Mouse (Mus musculus): ENCODE measurements around the gene Dnajc22. TPM values are rescaled to one million over a fixed set of nuclear protein-coding genes. Genes with fewer than 3 reads are reported as not detected.

Dnajc22 gene
- total RNA-seq, 1 experiment from 2014 or later = 1.9 TPM

DNA sequence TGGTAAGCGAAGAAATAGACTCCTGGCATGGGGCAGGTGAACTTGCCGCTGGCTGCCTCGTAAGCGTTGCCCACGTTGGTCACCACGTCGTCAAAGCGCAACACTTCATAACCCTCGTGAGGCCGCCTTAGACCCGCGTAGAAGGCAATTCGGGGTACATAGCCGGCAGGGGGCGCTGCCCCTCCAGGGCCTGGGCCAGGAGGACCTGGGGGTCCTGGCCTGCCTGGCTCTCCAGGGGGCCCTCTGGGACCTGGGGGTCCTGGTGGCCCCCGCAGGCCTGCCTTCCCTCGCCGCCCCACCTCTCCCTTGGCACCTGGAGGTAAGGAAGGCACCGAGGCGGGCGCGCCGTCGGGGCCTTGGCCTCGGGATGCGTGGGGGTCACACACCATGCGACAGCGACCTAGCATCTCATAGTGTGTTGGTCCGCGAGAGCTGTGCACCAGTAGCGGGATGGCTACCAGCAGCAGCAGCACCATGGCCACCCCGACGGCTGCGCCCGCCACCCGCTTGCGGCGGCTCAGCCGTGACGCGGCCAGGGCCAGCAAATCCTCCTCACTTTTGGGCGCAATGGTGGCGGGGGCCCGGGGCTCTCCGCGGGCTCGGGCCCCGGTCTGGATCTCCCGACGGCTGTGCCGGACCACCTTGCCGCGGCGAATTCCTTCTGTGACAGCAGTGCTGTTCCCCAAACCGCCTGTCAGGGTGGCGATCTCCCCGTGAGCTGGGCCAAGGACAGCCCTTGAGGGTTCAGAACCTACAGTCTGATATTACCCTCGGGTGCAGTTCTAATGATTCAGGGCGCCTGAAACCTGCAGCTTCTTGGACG, 5.5 kb upstream of the Dnajc22 start, which contains the start of gene C1ql4:
Gene C1ql4 (minus strand): TSS at position 565 of the 823 bp plus-strand sequence.
- peak; percentile 32 for DNase-seq

- DNase-seq = peak; percentile 84
Measured at GRCm38 (mm10) chr15:99088292-99088691, 4.7 kb upstream of the Dnajc22 start.

- DNase-seq = no peak
Measured at GRCm38 (mm10) chr15:99089069-99089468, 3.9 kb upstream of the Dnajc22 start.

DNA sequence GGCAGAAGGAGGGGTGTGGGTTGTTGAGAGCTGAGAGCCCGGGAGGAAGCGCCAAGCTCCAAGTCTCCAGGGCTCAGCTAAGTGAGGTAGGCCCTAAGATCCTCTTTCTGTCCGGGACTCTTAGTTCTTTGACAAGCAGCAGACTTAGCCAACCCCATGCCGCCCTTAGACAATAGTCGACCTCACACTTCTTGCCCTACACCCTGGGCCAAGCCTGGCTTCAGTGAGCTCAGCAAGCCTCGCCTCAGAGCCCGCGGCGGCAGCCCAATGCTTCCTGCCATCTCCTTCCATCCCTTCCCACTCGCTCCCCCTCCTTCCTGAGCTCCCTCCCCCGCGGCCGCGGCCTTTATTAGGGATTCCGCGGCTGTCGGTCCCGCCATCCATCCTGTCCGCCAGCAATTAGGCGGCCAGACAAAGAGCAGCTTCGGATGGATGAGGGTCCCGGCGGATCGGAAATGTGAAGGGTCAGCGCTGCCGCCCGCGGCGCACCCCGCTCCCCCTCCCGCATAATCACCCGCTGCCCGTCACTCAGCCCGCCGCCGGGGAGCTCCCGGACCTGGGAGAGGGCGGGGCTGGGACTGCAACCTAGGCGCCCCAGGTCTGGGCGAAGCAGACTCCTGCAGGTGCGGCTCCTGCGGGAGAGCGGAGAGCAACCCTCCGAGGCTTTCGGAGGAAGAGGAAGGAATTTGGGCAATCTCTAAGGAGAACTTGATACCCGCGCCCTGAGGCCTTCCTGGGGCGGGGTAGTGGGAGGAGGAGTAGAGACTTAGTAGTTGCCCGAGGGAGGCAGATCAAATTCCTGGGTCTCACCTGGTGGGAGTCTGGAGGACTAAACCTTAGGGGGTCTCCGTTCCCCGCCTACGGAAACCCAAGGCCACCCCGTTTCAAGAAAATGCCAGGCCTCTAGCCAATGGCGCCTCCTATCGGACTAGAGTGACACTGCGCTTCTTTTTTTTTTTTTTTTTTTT, 605 bp downstream of the Dnajc22 start:
- DNase-seq = no peak

DNA sequence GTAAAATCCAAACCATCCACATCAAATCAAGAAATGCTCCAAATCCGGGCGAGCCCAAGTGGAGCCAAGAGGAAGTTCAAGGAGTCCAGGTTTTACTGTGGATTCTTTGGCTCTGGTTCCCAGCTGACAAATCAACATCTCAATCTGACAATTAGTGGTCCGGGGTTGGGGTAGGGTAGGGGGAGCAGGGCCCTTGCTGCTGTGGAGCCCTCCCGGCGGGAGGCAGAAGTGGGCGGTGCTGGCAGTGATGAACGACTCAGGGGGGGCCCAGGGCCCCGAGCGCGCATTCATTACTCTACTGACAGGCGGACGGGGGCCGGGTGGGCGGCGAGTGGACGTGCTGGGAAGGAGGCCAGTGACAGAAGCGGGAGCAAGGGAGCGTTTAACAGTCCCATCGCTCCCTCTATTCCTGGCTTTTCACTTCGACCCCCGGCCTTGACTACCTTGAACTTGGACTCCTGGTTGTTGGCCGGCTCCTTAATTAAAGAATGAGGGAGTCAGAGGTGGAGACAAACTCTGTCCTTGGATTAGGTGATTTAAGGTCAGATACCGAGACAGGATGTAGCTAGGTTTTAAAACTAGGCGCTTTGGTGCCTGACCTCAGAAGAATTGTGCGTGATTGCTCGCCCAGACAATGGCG, 1.8 kb downstream of the Dnajc22 start:
- DNase-seq = no peak

DNA sequence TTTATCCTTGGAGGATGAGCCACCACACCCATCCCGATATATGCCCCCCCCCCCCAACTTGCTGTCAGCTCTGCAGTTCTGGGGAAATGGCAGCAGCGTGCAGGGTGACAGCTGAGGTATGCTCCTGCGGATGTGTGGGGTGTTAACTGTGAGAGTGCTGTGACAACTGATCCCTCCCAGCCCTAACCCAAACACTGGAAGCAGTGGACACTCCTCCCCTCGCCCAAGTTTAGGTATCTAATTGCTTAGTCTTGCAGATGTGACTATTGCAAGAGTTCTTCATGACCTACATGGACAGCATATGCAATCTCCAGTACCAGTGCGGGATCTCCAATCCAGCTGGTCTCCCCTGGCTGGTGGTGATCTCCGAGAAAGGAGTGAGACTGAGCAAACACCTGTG, 2.4 kb downstream of the Dnajc22 start:
- DNase-seq = no peak

DNA sequence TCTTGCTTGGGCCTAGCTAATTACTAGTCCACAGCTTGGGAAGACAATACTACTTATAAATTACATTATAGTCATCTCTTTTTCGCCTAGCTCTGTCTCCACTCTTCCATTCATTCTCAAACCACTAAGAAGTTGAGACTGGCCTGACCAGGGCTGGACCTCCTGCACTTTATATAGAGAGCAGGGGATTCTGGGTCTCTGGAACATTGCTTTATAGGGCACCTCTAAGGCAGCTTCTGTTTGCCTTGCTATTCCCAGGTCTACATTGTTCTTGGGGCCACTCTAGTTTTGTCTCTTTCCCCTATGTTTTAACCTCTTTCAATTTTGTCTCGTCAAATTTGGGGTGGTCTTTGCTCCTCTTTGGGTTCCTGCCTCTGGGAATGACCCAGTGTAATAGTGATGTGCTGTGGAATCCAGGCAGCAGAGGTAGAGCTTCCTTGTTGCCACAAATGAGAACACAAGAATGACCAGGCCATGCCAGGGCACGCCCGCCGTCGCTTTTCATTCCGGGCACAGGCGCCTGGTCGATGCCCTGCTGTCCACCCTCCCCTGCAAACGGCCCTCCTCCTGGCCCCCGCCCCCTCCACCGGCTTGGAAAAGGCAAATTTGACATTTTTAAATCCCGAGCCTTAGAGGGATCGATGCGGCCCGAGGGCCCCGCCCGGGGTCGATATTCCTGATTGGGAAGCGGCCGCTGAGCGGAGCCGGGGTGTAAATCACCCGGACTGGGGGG, 3.3 kb downstream of the Dnajc22 start:
- no peak for DNase-seq

- DNase-seq = peak; percentile 40
Measured at GRCm38 (mm10) chr15:99096831-99097500, 4.0 kb downstream of the Dnajc22 start.

DNA sequence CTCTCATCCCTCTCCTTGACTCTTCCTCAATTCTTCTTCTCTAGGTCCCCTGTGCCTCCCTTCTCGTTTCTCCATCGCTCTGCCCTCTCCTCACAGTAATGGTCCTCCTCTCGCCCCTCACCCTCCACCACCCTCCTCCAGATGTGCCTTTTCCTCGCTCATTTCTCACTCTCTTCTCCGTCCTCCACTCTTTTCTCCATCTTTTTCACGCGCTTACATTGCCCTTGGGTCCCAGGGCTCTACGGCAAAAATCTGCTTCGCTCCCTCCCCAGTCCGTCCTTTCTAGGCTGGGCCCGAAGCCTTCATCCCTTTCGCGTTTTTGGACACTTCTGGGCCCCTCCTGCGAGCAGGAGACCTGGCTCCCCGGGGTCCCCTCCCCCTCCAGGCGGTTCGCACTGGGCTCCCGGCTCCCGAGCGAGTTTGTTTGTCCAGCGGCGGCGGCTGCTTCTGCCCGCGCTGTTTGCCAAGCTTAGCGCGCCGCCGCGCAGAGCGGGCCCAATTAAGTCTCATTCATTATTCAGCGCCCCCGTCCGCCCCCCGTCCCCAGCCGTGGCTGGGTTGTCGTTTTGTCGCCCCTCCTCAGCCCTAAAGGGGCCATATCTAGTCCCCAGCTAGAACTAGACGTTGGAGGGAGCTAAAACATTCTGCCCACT, 5.0 kb downstream of the Dnajc22 start:
- peak; percentile 47 for DNase-seq

GRCm38 (mm10) chr15:99098493-99098861, 5.5 kb downstream of the Dnajc22 start:
- no peak for DNase-seq

GRCm38 (mm10) chr15:99099139-99099556, 6.2 kb downstream of the Dnajc22 start:
- DNase-seq = peak; percentile 71

DNA sequence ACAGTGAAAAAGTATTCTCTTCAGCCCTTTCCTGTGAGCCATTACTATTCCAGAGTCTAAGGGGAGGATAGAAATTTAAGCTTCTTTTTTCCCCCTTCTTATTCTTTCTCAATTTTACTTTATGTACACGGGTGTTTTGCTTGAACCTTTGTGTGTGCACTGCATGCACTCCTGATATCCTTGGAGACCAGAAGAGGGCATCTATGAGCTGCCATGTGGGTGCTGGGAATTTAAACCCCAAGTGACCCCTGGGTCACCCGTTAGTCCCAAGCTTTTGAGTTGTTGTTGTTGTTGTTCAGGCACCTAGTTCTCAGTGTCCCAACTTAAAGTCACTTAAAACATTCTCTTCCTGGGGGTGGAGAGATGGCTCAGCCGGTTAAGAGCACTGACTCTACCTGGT, 7.0 kb downstream of the Dnajc22 start:
- no peak for DNase-seq

- DNase-seq = no peak
Measured at GRCm38 (mm10) chr15:99105238-99105637, 12.3 kb downstream of the Dnajc22 start.

DNA sequence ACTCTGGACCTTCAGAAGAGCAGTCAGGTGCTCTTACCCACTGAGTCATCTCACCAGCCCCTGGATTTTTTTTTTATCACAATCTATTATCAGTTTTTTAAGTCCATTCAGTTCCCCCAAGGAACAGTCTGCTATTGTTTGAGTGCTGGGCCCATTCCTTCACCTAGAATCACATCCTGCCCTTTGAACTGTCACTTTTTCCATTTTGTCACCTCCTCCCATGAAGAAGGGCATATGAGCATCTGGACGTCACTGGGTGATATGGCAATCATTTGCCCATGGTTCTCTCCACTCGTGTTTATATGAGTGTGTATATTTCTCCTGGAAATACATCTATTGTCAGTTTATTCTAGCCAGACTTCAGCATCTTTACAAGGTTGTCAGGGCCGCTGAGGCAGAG, 14.9 kb downstream of the Dnajc22 start:
- no peak for DNase-seq

DNA sequence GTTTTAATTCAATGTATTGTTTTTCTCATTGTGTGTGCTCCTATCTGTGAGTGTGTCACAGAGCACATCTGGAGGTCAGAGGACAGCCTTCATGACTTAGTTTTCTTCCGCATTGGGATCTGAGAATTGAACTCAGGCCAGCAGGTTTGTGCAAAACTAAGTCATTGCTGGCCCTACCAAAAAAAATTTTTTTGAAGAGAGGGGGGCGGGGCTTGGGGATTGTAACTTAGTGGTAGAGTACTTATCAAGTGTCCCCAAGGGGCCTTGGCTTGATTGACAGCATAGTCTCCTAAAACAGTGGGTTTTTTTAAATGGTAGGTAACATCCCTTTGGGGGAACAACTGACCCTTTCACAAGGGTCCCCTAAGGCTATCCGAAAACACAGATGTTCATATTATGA, 18.2 kb downstream of the Dnajc22 start:
- no peak for DNase-seq

DNA sequence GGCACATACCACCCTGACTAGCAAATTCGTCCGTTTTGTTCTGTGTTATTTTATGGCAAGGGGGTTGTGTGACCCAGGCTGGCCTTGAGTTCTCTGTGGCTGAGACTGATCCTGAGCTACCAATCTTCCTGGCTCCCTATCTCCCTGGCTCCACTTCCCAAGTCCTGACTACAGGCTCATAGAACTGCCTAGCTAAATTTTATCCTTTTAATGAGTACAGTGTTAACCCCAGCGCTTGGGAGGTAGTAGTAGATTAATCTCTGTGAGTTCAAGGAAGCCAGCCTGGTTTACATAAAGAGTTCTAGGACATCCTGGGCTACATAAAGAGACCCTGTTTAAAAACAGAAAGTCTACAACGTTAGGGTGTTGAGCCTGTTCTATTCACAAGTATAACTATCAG, 18.8 kb downstream of the Dnajc22 start:
- DNase-seq = no peak

GRCm38 (mm10) chr15:99112843-99113395, 19.9 kb downstream of the Dnajc22 start:
- DNase-seq = no peak

DNA sequence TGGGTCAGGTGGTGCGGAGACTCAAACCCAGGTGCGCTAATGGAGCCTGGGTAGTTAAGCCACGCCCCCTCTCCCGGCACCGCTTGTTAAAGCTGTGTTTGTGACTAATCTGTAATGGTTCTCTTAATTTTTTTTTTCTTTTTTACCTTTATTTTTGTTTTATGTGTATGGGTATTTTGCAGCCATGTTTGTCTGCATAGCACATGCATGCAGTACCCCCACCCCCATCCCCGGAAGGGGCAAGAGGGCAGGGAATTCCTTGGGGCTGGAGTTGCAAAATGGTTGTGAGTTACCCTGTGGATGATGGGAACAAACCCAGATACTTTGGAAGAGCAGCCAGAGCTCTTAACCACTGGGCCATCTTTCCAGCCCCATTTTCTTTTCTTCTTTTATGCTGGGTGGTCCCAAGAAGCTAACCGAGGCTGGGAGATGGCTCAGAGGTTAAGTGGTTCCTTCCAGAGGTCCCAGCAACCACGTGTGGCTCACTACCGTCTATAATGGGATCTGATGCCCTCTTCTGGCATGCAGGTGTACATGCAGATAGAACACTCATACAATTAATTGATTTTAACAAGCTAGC, 20.5 kb downstream of the Dnajc22 start:
- peak; percentile 32 for DNase-seq

GRCm38 (mm10) chr15:99114312-99115064, 21.5 kb downstream of the Dnajc22 start:
- DNase-seq = no peak

Measured in adrenal gland, postnatal 25 days (tissue).